In genomic region chr1:194885071-194885686, GRCm38 (mm10) we compare ENCODE assay signal across 7 mouse cellular contexts. TPM values are rescaled to one million over a fixed set of nuclear protein-coding genes. Genes with fewer than 3 reads are reported as not detected.
DNase-seq lines count a peak whose midpoint lies in the region; ATAC-seq lines count a peak whose summit lies in the region.

No protein-coding gene starts in this region.

- DNase-seq in ovary, adult 18-20 months (ENCODE audit: low spot score) = peak; percentile 25
- DNase-seq in ovary, postnatal 36 days (ENCODE audit: low spot score) = no peak
- DNase-seq in frontal cortex, postnatal 36 days (ENCODE audit: low spot score in 2 of 2) = peak; percentile 69 to 82
- peak; percentile 68 to 94 for DNase-seq in left cerebral cortex, postnatal 25 days (ENCODE audit: low spot score in 2 of 2)
- DNase-seq in testis, postnatal 10 days (ENCODE audit: low spot score) = peak; percentile 49
- DNase-seq in thymus, postnatal 14 days = no peak

- ATAC-seq in monocyte, adult 5-6 weeks (replicated peaks; ENCODE audit: insufficient number of reproducible peaks, low FRiP score, low TSS enrichment, poor library complexity, severe bottlenecking) = no peak

- intact Hi-C loops in left cerebral cortex, postnatal 25 days (cut with DNase I) = loop anchor here (1.0 kb wide), 1 partner anchor 60 kb away; no protein-coding TSS in a partner anchor

RNA-seq across cellular contexts. Expression of gene Cd34, which starts 53.4 kb away (rescaled TPM):
- total RNA-seq in left cerebral cortex, postnatal 25 days (2021) = 10 to 100 TPM; 52.1 to 57.5 TPM
- total RNA-seq in monocyte, adult 5-6 weeks (2017) = 0.48 to 0.87 TPM (median 0.53 TPM) in 3 replicates

Comparison
In these comparisons a context has a peak if more than half of its experiments do, and no peak if none do; other contexts are left out.
1. DNase-seq: peak in ovary, adult 18-20 months (single experiment), frontal cortex, postnatal 36 days (2 of 2), left cerebral cortex, postnatal 25 days (2 of 2) and testis, postnatal 10 days (single experiment); none in ovary, postnatal 36 days (single experiment) and thymus, postnatal 14 days (single experiment).
2. RNA of gene Cd34, which starts 53.4 kb away (total RNA-seq): 52.1 to 57.5 TPM in left cerebral cortex, postnatal 25 days; 0.48 to 0.87 TPM in monocyte, adult 5-6 weeks; every median in the first group is over 10 times any median in the second.